Mouse (Mus musculus) forebrain, embryonic 15.5 days (tissue): Measurements from ENCODE around the gene Traf4. TPM values are rescaled to one million over a fixed set of nuclear protein-coding genes. Genes with fewer than 3 reads are reported as not detected.

Experiments used
- ATAC-seq: fragments of 200-750 bp; cut with Nextera tagmentation; replicated peaks from 2 replicates; pipeline ENCODE4 v1.8.0; 2017; ENCODE audit warnings: mild to moderate bottlenecking, moderate TSS enrichment, moderate library complexity
- H3K27ac ChIP-seq: fragments of 300-500 bp; sonication (generic); replicated peaks from 2 replicates; pipeline ENCODE4 v1.5.1; 2015; ENCODE audit warnings: mild to moderate bottlenecking, inconsistent platforms
- H3K27me3 ChIP-seq: fragments of 300-500 bp; sonication (generic); 2 replicates; pipeline ENCODE4 v1.6.1; 2015; ENCODE audit warnings: inconsistent platforms
- H3K36me3 ChIP-seq: fragments of 300-500 bp; sonication (generic); 2 replicates; pipeline ENCODE4 v1.6.1; 2015; ENCODE audit warnings: mild to moderate bottlenecking, inconsistent platforms
- H3K4me1 ChIP-seq: fragments of 300-500 bp; sonication (generic); 2 replicates; pipeline ENCODE4 v1.6.1; 2015; ENCODE audit warnings: inconsistent platforms
- H3K4me2 ChIP-seq: fragments of 300-500 bp; sonication (generic); replicated peaks from 2 replicates; pipeline ENCODE4 v1.6.1; 2015; ENCODE audit warnings: mild to moderate bottlenecking, inconsistent platforms
- H3K4me3 ChIP-seq: fragments of 300-500 bp; sonication (generic); 2 replicates; pipeline ENCODE4 v1.5.1; 2015; ENCODE audit warnings: mild to moderate bottlenecking, inconsistent platforms
- H3K9ac ChIP-seq: fragments of 300-500 bp; sonication (generic); replicated peaks from 2 replicates; pipeline ENCODE4 v1.6.1; 2015; ENCODE audit warnings: mild to moderate bottlenecking, inconsistent platforms
- H3K9me3 ChIP-seq: fragments of 300-500 bp; sonication (generic); 2 replicates; pipeline ENCODE4 v1.6.1; 2016; ENCODE audit warnings: inconsistent platforms
- WGBS: fragments of 180-500 bp; shearing (Covaris S2); methylation state at CpG from one replicate; pipeline ENCODE4 v1.1.7; 2015; ENCODE audit warnings: mixed read lengths; 5-methylcytosine and 5-hydroxymethylcytosine counted together
- polyA plus RNA-seq: library from polyadenylated mRNA; unstranded; fragments of >200 nt; fragmentation: Nextera tagmentation; extraction: Ambion mirVana; gene quantifications from 2 replicates; pipeline ENCODE4 v1.2.1, GENCODE M21; 2015

The Traf4 gene
- polyA plus RNA-seq, 1 experiment from 2014 or later, result 121 TPM

GRCm38 (mm10) chr11:78161968-78162367, 3.4 kb downstream of the Traf4 start:
- 0 out of 2 replicates have a peak overlapping the region, but pooled peaks have one; percentile 95 for H3K9ac ChIP-seq
- H3K36me3 ChIP-seq, result peaks cover 42% of the 10 kb centered on the region
- no peak overlapping the region for H3K4me3 ChIP-seq
- ATAC-seq, result no peak
- 40% methylated on average over 4 of the region's 4 CpGs for WGBS
- H3K4me1 ChIP-seq, result peaks cover 39% of the 10 kb centered on the region
- H3K4me2 ChIP-seq, result peak overlapping the region; percentile 67; the same call in 1 of the 2 replicates
- H3K27ac ChIP-seq, result peak overlapping the region; percentile 97; the same call in 1 of the 2 replicates
- no peaks in the 10 kb centered on the region for H3K27me3 ChIP-seq
- H3K9me3 ChIP-seq, result no peaks in the 10 kb centered on the region

- H3K4me1 ChIP-seq, result peaks cover 37% of the 10 kb centered on the region
- no peaks in the 10 kb centered on the region for H3K9me3 ChIP-seq
- ATAC-seq, result no peak
- peaks cover 45% of the 10 kb centered on the region for H3K36me3 ChIP-seq
- no peak overlapping the region for H3K4me2 ChIP-seq
- no peak overlapping the region for H3K9ac ChIP-seq
- no peak overlapping the region for H3K27ac ChIP-seq
- WGBS, result 93% methylated on average over 14 of the region's 14 CpGs
- H3K4me3 ChIP-seq, result no peak overlapping the region
- H3K27me3 ChIP-seq, result no peaks in the 10 kb centered on the region
Measured at GRCm38 (mm10) chr11:78161169-78161568, 4.2 kb downstream of the Traf4 start.

- Histone ChIP-seq H3K9me3 (no peaks in the 10 kb centered on the region), H3K4me2 (no peak overlapping the region), H3K4me3 (no peak overlapping the region), H3K27me3 (no peaks in the 10 kb centered on the region), H3K4me1 (peaks cover 32% of the 10 kb centered on the region), H3K9ac (no peak overlapping the region), H3K36me3 (peaks cover 49% of the 10 kb centered on the region), H3K27ac (no peak overlapping the region)
- WGBS, result 87% methylated on average over 3 of the region's 3 CpGs
- ATAC-seq, result no peak
Measured at GRCm38 (mm10) chr11:78160675-78161074, 4.7 kb downstream of the Traf4 start.

- WGBS, result 92% methylated on average over 18 of the region's 18 CpGs
- Histone ChIP-seq H3K27ac (no peak overlapping the region), H3K4me1 (peaks cover 30% of the 10 kb centered on the region)
Measured at GRCm38 (mm10) chr11:78160171-78160570, 5.2 kb downstream of the Traf4 start.

GRCm38 (mm10) chr11:78159557-78159956, 5.8 kb downstream of the Traf4 start:
- Histone ChIP-seq H3K4me2 (no peak overlapping the region), H3K4me3 (no peak overlapping the region), H3K4me1 (peaks cover 31% of the 10 kb centered on the region), H3K27me3 (no peaks in the 10 kb centered on the region), H3K36me3 (peaks cover 58% of the 10 kb centered on the region), H3K27ac (no peak overlapping the region), H3K9ac (no peak overlapping the region), H3K9me3 (no peaks in the 10 kb centered on the region)
- no peak for ATAC-seq
- WGBS, result 84% methylated on average over 7 of the region's 7 CpGs

More at GRCm38 (mm10) chr11:78160171-78160570, 5.2 kb downstream of the Traf4 start:
- Histone ChIP-seq H3K9me3 (no peaks in the 10 kb centered on the region), H3K9ac (no peak overlapping the region), H3K36me3 (peaks cover 54% of the 10 kb centered on the region), H3K27me3 (no peaks in the 10 kb centered on the region), H3K4me2 (no peak overlapping the region), H3K4me3 (no peak overlapping the region)
- ATAC-seq, result no peak

- Histone ChIP-seq H3K4me3 (no peak overlapping the region), H3K9ac (no peak overlapping the region), H3K4me1 (peaks cover 36% of the 10 kb centered on the region), H3K36me3 (peaks cover 63% of the 10 kb centered on the region), H3K27ac (no peak overlapping the region), H3K27me3 (no peaks in the 10 kb centered on the region), H3K9me3 (no peaks in the 10 kb centered on the region), H3K4me2 (no peak overlapping the region)
- ATAC-seq, result peak; percentile 39; the same call in 1 of the 2 replicates
- 36% methylated on average over 2 of the region's 2 CpGs for WGBS
Measured at GRCm38 (mm10) chr11:78159096-78159495, 6.3 kb downstream of the Traf4 start.

GRCm38 (mm10) chr11:78156156-78156699, 9.2 kb downstream of the Traf4 start:
- no peak overlapping the region for H3K4me2 ChIP-seq
- H3K36me3 ChIP-seq, result peaks cover 60% of the 10 kb centered on the region
- H3K9me3 ChIP-seq, result no peaks in the 10 kb centered on the region
- H3K4me1 ChIP-seq, result peaks cover 37% of the 10 kb centered on the region
- no peaks in the 10 kb centered on the region for H3K27me3 ChIP-seq
- H3K27ac ChIP-seq, result no peak overlapping the region
- no peak overlapping the region for H3K4me3 ChIP-seq
- WGBS, result 57% methylated on average over 6 of the region's 6 CpGs
- no peak for ATAC-seq
- no peak overlapping the region for H3K9ac ChIP-seq

- Histone ChIP-seq H3K9me3 (no peaks in the 10 kb centered on the region), H3K4me3 (no peak overlapping the region), H3K4me2 (no peak overlapping the region), H3K27ac (no peak overlapping the region), H3K9ac (no peak overlapping the region), H3K4me1 (peaks cover 37% of the 10 kb centered on the region), H3K27me3 (no peaks in the 10 kb centered on the region), H3K36me3 (peaks cover 60% of the 10 kb centered on the region)
- ATAC-seq, result no peak
- 73% methylated on average over 5 of the region's 5 CpGs for WGBS
Measured at GRCm38 (mm10) chr11:78155674-78156073, 9.7 kb downstream of the Traf4 start.

- Histone ChIP-seq H3K27ac (peak overlapping the region; percentile 82), H3K4me2 (no peak overlapping the region), H3K4me3 (no peak overlapping the region), H3K4me1 (peaks cover 31% of the 10 kb centered on the region), H3K9ac (no peak overlapping the region), H3K9me3 (no peaks in the 10 kb centered on the region), H3K36me3 (peaks cover 57% of the 10 kb centered on the region), H3K27me3 (no peaks in the 10 kb centered on the region)
- ATAC-seq, result no peak; the same call in 1 of the 2 replicates
- WGBS, result 71% methylated on average over 13 of the region's 13 CpGs
Measured at GRCm38 (mm10) chr11:78153778-78154177, 11.6 kb downstream of the Traf4 start.

- Histone ChIP-seq H3K4me3 (no peak overlapping the region), H3K4me2 (no peak overlapping the region), H3K9ac (no peak overlapping the region), H3K9me3 (no peaks in the 10 kb centered on the region), H3K4me1 (peaks cover 29% of the 10 kb centered on the region), H3K36me3 (peaks cover 45% of the 10 kb centered on the region), H3K27me3 (no peaks in the 10 kb centered on the region), H3K27ac (peak overlapping the region; percentile 82)
- peak; percentile 89 for ATAC-seq
- 23% methylated on average over 9 of the region's 9 CpGs for WGBS
Measured at GRCm38 (mm10) chr11:78152299-78153231, 12.8 kb downstream of the Traf4 start.

- Histone ChIP-seq H3K9me3 (no peaks in the 10 kb centered on the region), H3K4me3 (no peak overlapping the region), H3K4me2 (no peak overlapping the region), H3K27me3 (no peaks in the 10 kb centered on the region), H3K4me1 (peaks cover 29% of the 10 kb centered on the region), H3K9ac (no peak overlapping the region), H3K27ac (no peak overlapping the region), H3K36me3 (peaks cover 47% of the 10 kb centered on the region)
- ATAC-seq, result no peak
- 47% methylated on average over 1 of the region's 1 CpGs for whole genome bisulfite sequencing
Measured at GRCm38 (mm10) chr11:78151161-78151560, 14.2 kb downstream of the Traf4 start.
